Mouse (Mus musculus) stomach, embryonic 15.5 days (tissue): ENCODE measurements around the gene Pla2g6. TPM values are rescaled to one million over a fixed set of nuclear protein-coding genes. Genes with fewer than 3 reads are reported as not detected.

ENCODE experiments used
- ATAC-seq: fragments of 200-750 bp; cut with Nextera tagmentation; 2 replicates; pipeline ENCODE4 v1.8.0; 2017; ENCODE audit warnings: low read depth, moderate number of reproducible peaks, moderate TSS enrichment; ENCODE audit not compliant: insufficient read depth, low FRiP score
- H3K27ac ChIP-seq: fragments of 300-500 bp; sonication (generic); 2 replicates; pipeline ENCODE4 v1.5.1; 2015; ENCODE audit warnings: mild to moderate bottlenecking, inconsistent platforms
- H3K27me3 ChIP-seq: fragments of 300-500 bp; sonication (generic); replicated peaks from 2 replicates; pipeline ENCODE4 v1.6.1; 2015; ENCODE audit warnings: inconsistent platforms
- H3K36me3 ChIP-seq: fragments of 300-500 bp; sonication (generic); 2 replicates; pipeline ENCODE4 v1.6.1; 2015; ENCODE audit warnings: inconsistent platforms
- H3K4me1 ChIP-seq: fragments of 300-500 bp; sonication (generic); 2 replicates; pipeline ENCODE4 v1.6.1; 2015; ENCODE audit warnings: inconsistent platforms
- H3K4me2 ChIP-seq: fragments of 300-500 bp; sonication (generic); 2 replicates; pipeline ENCODE4 v1.6.1; 2015; ENCODE audit warnings: mild to moderate bottlenecking, inconsistent platforms
- H3K4me3 ChIP-seq: fragments of 300-500 bp; sonication (generic); replicated peaks from 2 replicates; pipeline ENCODE4 v1.5.1; 2015; ENCODE audit warnings: inconsistent platforms
- H3K9ac ChIP-seq: fragments of 300-500 bp; sonication (generic); 2 replicates; pipeline ENCODE4 v1.6.1; 2015; ENCODE audit warnings: inconsistent platforms
- H3K9me3 ChIP-seq: fragments of 300-500 bp; sonication (generic); 2 replicates; pipeline ENCODE4 v1.6.1; 2016; ENCODE audit warnings: inconsistent platforms
- WGBS: fragments of 180-500 bp; shearing (Covaris S2); methylation state at CpG from one replicate; pipeline ENCODE4 v1.1.7; 2015; 5-methylcytosine and 5-hydroxymethylcytosine counted together
- polyA plus RNA-seq: library from polyadenylated mRNA; unstranded; fragments of >200 nt; fragmentation: Nextera tagmentation; extraction: Ambion mirVana; gene quantifications from 2 replicates; pipeline ENCODE4 v1.2.1, GENCODE M21; 2015

The Pla2g6 gene
- polyA plus RNA-seq, 1 experiment from 2014 or later = 16.6 TPM

DNA sequence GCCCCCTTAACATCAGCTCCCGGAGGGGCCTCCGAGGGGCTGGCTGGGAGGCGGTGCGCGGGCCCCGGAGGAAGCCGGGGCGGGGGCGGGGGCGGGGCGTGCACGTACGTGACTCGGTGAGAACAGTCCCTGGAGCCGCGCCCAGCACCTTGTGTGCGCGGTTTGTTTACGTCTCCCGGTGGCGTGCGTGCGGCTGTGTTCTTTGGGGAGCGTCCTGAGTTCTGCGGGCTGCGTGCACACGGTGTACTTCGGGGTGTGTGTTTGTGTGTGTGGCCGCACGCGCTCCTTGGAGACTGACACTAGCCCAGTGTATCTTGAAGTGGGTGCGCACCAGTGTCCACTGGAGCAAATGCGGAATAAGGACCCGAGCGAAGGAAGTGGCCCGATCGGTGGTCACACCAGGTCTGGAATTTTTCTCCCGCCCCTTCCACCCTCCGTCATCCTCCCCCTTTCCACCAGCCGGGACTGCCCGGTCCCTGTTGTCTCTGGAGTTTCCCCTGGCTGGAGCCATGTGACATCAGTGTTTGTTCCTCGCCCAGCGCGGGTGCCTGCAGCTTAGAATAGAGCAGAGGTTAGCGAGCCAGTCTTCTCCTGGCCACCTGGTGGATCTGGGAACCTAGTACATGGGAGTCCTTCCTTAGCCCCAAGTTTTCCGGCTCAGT, 19.8 kb upstream of the Pla2g6 start:
- Histone ChIP-seq H3K4me3 (peak overlapping the region; percentile 76), H3K27ac (peak overlapping the region; percentile 100), H3K36me3 (no peaks in the 10 kb centered on the region), H3K27me3 (no peaks in the 10 kb centered on the region), H3K4me1 (peaks cover 31% of the 10 kb centered on the region), H3K4me2 (peak overlapping the region; percentile 86), H3K9me3 (no peaks in the 10 kb centered on the region), H3K9ac (peak overlapping the region; percentile 73)
- peak; percentile 83 for ATAC-seq
- WGBS = under 1% methylated on average over 46 of the region's 46 CpGs

DNA sequence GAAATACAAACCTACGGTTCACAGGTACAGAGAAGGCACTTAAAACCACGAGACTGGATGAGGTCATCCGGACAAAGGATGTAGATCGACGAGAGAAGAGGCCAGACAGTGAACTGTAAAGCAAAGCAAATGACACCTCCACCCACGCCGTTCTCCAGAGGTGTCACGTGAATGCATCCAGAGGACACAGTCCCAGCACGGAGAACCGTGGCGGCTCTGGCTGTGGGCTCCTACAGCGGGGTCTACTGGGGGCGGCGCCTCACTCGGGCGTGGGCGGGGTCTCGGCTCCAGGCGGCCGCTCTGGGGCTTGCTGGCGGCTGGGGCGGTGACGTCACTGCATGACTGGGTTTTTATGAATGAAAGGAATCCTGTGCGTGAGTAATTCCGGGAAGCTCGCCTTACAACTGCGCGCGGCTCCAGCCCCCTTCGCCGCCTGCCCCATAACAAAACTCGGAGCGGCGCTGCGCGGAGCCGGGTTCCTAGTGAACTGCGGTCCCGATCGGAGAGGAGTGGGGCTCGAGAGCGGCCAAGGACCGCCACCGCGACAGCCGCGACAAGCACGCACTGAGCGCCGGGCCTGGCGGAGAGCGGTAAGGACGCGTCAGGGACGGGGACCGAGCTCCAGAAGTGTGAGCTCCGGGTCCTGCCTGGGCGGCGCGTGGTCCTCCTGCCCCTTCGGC, 19.1 kb upstream of the Pla2g6 start:
- Histone ChIP-seq H3K4me3 (peak overlapping the region; percentile 76), H3K4me1 (peaks cover 24% of the 10 kb centered on the region), H3K9me3 (no peaks in the 10 kb centered on the region), H3K9ac (peak overlapping the region; percentile 73), H3K27ac (peak overlapping the region; percentile 100), H3K36me3 (no peaks in the 10 kb centered on the region), H3K27me3 (no peaks in the 10 kb centered on the region), H3K4me2 (peak overlapping the region; percentile 86)
- peak; percentile 72 for ATAC-seq
- WGBS = under 1% methylated on average over 61 of the region's 61 CpGs

- peak within 1 kb of the TSS; percentile 73 for H3K9ac ChIP-seq
- H3K36me3 ChIP-seq = no peaks in the 10 kb centered on the region
- H3K9me3 ChIP-seq = no peaks in the 10 kb centered on the region
- H3K4me1 ChIP-seq = peaks cover 16% of the 10 kb centered on the region
- peak within 1 kb of the TSS; percentile 86 for H3K4me2 ChIP-seq
- no peak for ATAC-seq
- H3K4me3 ChIP-seq = peak within 1 kb of the TSS; percentile 76
- 53% methylated on average over 8 of the region's 8 CpGs for WGBS
- H3K27ac ChIP-seq = peak within 1 kb of the TSS; percentile 100
- no peaks in the 10 kb centered on the region for H3K27me3 ChIP-seq
Measured at GRCm38 (mm10) chr15:79346051-79346793, 18.0 kb upstream of the Pla2g6 start, which contains the start of gene Maff. Gene Maff (plus strand): TSS chr15:79346621.

DNA sequence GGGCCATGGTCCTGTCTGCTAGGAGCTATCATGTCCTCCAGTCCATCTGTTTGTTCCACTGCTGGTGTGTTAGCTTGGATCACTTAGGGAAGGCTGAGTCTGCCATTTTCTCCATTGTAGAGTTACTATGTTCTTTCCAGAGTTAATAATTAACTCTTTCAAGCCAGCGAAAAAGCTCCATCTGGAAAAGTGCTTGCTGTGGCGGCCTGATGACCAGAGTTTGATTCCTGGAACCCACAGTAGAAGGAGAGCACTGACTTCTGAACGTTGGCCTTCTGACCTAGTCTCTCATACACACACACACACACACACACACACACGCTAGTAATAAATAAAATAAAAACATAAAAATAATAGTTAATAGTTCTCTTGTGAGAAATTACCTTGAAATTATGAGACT, 16.4 kb upstream of the Pla2g6 start:
- H3K4me2 ChIP-seq = no peak overlapping the region
- no peak overlapping the region for H3K4me3 ChIP-seq
- no peak for ATAC-seq
- H3K27ac ChIP-seq = no peak overlapping the region
- H3K36me3 ChIP-seq = no peaks in the 10 kb centered on the region
- H3K27me3 ChIP-seq = no peaks in the 10 kb centered on the region
- H3K4me1 ChIP-seq = peaks cover 6% of the 10 kb centered on the region; the same call in 1 of the 2 replicates
- no peaks in the 10 kb centered on the region for H3K9me3 ChIP-seq
- 63% methylated on average over 4 of the region's 4 CpGs for WGBS
- H3K9ac ChIP-seq = no peak overlapping the region

- Histone ChIP-seq H3K4me1 (no peaks in the 10 kb centered on the region), H3K9ac (no peak overlapping the region), H3K4me2 (no peak overlapping the region), H3K9me3 (no peaks in the 10 kb centered on the region), H3K36me3 (no peaks in the 10 kb centered on the region), H3K27ac (no peak overlapping the region), H3K4me3 (no peak overlapping the region), H3K27me3 (no peaks in the 10 kb centered on the region; the same call in 1 of the 2 replicates)
- 66% methylated on average over 6 of the region's 6 CpGs for WGBS
- no peak for ATAC-seq
Measured at GRCm38 (mm10) chr15:79342641-79343337, 14.6 kb upstream of the Pla2g6 start.

GRCm38 (mm10) chr15:79338978-79339377, 10.8 kb upstream of the Pla2g6 start:
- Histone ChIP-seq H3K9ac (no peak overlapping the region), H3K27me3 (no peaks in the 10 kb centered on the region; the same call in 1 of the 2 replicates), H3K36me3 (no peaks in the 10 kb centered on the region), H3K4me3 (no peak overlapping the region), H3K9me3 (no peaks in the 10 kb centered on the region), H3K4me1 (no peaks in the 10 kb centered on the region), H3K27ac (no peak overlapping the region), H3K4me2 (no peak overlapping the region)
- no peak for ATAC-seq
- WGBS = 64% methylated on average over 5 of the region's 5 CpGs

GRCm38 (mm10) chr15:79335061-79335655, 7.0 kb upstream of the Pla2g6 start:
- H3K27ac ChIP-seq = no peak overlapping the region
- 50% methylated on average over 7 of the region's 7 CpGs for WGBS
- ATAC-seq = no peak

DNA sequence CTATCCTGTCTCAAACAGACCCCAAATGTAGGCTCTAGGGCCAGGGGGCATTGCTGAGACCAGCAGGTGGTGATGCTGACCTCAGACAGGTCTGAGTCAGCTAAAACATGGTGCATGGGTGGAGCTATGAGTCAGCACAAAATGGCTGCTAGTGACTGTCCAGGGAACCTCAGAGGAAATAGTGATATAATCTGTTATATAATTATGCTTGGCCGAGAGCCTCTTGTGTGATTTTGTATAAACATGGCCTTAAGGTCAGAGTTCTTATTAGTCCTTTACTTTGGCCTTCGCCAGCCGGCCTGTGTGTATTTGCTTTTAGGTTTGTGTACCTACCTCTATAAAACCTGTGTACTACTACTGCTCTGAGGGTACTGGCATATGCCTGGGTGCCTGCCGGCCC, 5.2 kb upstream of the Pla2g6 start:
- 39% methylated on average over 4 of the region's 4 CpGs for WGBS
- 0 out of 2 replicates have a peak, but pooled peaks cover 4% of the 10 kb centered on the region for H3K4me1 ChIP-seq
- H3K4me3 ChIP-seq = no peak overlapping the region
- H3K27me3 ChIP-seq = no peaks in the 10 kb centered on the region
- H3K27ac ChIP-seq = no peak overlapping the region
- H3K9me3 ChIP-seq = no peaks in the 10 kb centered on the region
- H3K9ac ChIP-seq = no peak overlapping the region
- H3K36me3 ChIP-seq = no peaks in the 10 kb centered on the region
- ATAC-seq = no peak; the same call in 1 of the 2 replicates
- H3K4me2 ChIP-seq = no peak overlapping the region

More at GRCm38 (mm10) chr15:79335061-79335655, 7.0 kb upstream of the Pla2g6 start:
- no peaks in the 10 kb centered on the region; the same call in 1 of the 2 replicates for H3K27me3 ChIP-seq
- H3K4me3 ChIP-seq = no peak overlapping the region
- H3K9ac ChIP-seq = no peak overlapping the region
- no peaks in the 10 kb centered on the region for H3K36me3 ChIP-seq
- 0 out of 2 replicates have a peak, but pooled peaks cover 4% of the 10 kb centered on the region for H3K4me1 ChIP-seq
- H3K9me3 ChIP-seq = no peaks in the 10 kb centered on the region
- no peak overlapping the region for H3K4me2 ChIP-seq

DNA sequence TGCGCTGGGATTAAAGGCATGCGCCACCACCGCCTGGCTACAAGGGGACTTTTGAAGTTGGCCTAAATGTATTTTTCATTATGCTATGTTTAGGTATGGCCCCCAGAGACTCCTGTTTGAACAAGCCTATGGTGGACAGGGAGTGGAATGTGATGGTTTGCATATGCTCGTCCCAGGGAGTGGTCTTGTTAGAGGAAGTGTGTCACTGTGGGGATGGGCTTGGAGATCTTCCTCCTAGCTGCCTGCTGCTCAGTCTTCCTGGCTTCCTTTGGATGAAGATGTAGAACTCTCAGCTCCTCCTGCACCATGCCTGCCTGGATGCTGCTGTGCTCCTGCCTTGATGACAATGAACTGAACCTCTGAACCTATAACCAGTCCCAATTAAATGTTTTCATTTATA, 2.3 kb upstream of the Pla2g6 start:
- peak overlapping the region; percentile 26; the same call in 1 of the 2 replicates for H3K27ac ChIP-seq

GRCm38 (mm10) chr15:79329979-79330363, 1.8 kb upstream of the Pla2g6 start:
- no peak overlapping the region for H3K4me3 ChIP-seq
- H3K9me3 ChIP-seq = no peaks in the 10 kb centered on the region
- WGBS = 88% methylated on average over 6 of the region's 6 CpGs
- H3K9ac ChIP-seq = no peak overlapping the region
- H3K4me1 ChIP-seq = peaks cover 27% of the 10 kb centered on the region
- no peaks in the 10 kb centered on the region for H3K36me3 ChIP-seq
- H3K4me2 ChIP-seq = no peak overlapping the region
- H3K27ac ChIP-seq = peak overlapping the region; percentile 26; the same call in 1 of the 2 replicates
- no peak for ATAC-seq
- H3K27me3 ChIP-seq = no peaks in the 10 kb centered on the region

More for the DNA sequence above, 2.3 kb upstream of the Pla2g6 start:
- no peak overlapping the region for H3K4me2 ChIP-seq
- H3K4me1 ChIP-seq = peaks cover 21% of the 10 kb centered on the region
- ATAC-seq = no peak
- no peaks in the 10 kb centered on the region for H3K9me3 ChIP-seq
- H3K36me3 ChIP-seq = no peaks in the 10 kb centered on the region
- H3K9ac ChIP-seq = no peak overlapping the region
- 42% methylated on average over 4 of the region's 4 CpGs for WGBS
- no peak overlapping the region for H3K4me3 ChIP-seq
- no peaks in the 10 kb centered on the region for H3K27me3 ChIP-seq

DNA sequence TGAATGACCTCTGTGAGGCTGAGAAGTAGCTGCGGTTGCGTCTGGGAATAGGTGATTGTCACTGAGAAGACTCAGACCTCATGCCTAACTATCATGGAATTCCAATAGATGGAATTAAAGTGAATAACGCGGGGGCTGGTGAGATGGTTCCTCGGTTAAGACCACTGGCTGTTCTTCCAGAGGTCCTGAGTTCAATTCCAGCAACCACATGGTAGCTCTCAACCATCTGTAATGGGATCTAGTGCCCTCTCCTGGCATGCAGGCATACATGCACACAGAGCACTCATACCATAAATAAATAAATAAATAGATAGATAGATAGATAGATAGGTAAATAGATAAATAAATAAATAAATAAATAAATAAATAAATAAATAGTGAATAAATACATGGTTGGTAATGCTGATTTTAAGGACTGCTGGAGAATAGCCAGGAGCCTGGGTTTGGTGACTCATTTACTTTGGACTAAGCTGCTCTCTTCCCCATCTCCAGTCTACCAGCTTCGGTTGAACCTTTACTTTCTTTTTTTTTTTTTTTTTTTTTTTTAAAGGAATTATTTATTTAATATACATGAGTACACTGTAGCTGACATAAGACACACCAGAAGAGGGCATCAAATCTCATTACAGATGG, 1.3 kb upstream of the Pla2g6 start:
- Histone ChIP-seq H3K27ac (0 out of 2 replicates have a peak overlapping the region, but pooled peaks have one; percentile 97), H3K9me3 (no peaks in the 10 kb centered on the region), H3K27me3 (no peaks in the 10 kb centered on the region), H3K4me3 (no peak overlapping the region), H3K36me3 (no peaks in the 10 kb centered on the region), H3K4me1 (peaks cover 31% of the 10 kb centered on the region), H3K9ac (no peak overlapping the region), H3K4me2 (no peak overlapping the region)
- no peak for ATAC-seq
- 94% methylated on average over 6 of the region's 6 CpGs for WGBS
